Mouse (Mus musculus) hindbrain, embryonic 14.5 days (tissue): Measurements from ENCODE around the gene Guca2a. TPM values are rescaled to one million over a fixed set of nuclear protein-coding genes. Genes with fewer than 3 reads are reported as not detected.
A peak's percentile ranks its signal among the peaks of the same experiment; 100 is the strongest.
"Not testable (repeated sequence)": the region's sequence is repeated elsewhere in the genome, so short reads cannot be mapped to it uniquely, and the experiment has no call there.

Experiments
- ATAC-seq: fragments of 200-750 bp; cut with Nextera tagmentation; 2 replicates; pipeline ENCODE4 v1.8.0; 2017; ENCODE audit warnings: moderate number of reproducible peaks, mild to moderate bottlenecking, moderate TSS enrichment, moderate library complexity; ENCODE audit not compliant: low FRiP score
- DNase-seq: peaks from one replicate; pipeline ENCODE4 v3.0.0-alpha.2; 2015; ENCODE audit warnings: low spot score
- H3K27ac ChIP-seq: fragments of 300-500 bp; sonication (generic); 2 replicates; pipeline ENCODE4 v1.5.1; 2014; ENCODE audit warnings: mild to moderate bottlenecking, moderate library complexity
- H3K27me3 ChIP-seq: fragments of 300-500 bp; sonication (generic); 2 replicates; pipeline ENCODE4 v1.6.1; 2014; ENCODE audit warnings: mild to moderate bottlenecking, low read length, mixed read lengths; ENCODE audit not compliant: control insufficient read depth, insufficient read depth
- H3K36me3 ChIP-seq: fragments of 300-500 bp; sonication (generic); replicated peaks from 2 replicates; pipeline ENCODE4 v1.6.1; 2014; ENCODE audit not compliant: control insufficient read depth, insufficient read depth
- H3K4me1 ChIP-seq: fragments of 300-500 bp; sonication (generic); replicated peaks from 2 replicates; pipeline ENCODE4 v1.6.1; 2014; ENCODE audit warnings: antibody characterized with exemption, low read length, mixed read lengths; ENCODE audit not compliant: control insufficient read depth, insufficient read depth
- H3K4me2 ChIP-seq: fragments of 300-500 bp; sonication (generic); replicated peaks from 2 replicates; pipeline ENCODE4 v1.6.1; 2014; ENCODE audit warnings: mild to moderate bottlenecking, moderate library complexity
- H3K4me3 ChIP-seq: fragments of 300-500 bp; sonication (generic); replicated peaks from 2 replicates; pipeline ENCODE4 v1.5.1; 2014; ENCODE audit warnings: mild to moderate bottlenecking, low read length
- H3K9ac ChIP-seq: fragments of 300-500 bp; sonication (generic); 2 replicates; pipeline ENCODE4 v1.6.1; 2014
- H3K9me3 ChIP-seq: fragments of 300-500 bp; sonication (generic); 2 replicates; pipeline ENCODE4 v1.6.1; 2016; ENCODE audit warnings: low read length; ENCODE audit not compliant: control insufficient read depth
- WGBS: fragments of 180-500 bp; shearing (Covaris S2); extraction: QIAGEN DNeasy Blood & Tissue Kit; methylation state at CpG from one replicate; pipeline ENCODE4 v1.1.7; 2014; 5-methylcytosine and 5-hydroxymethylcytosine counted together
- polyA plus RNA-seq: library from polyadenylated mRNA; unstranded; fragments of >200 nt; fragmentation: Nextera tagmentation; extraction: Ambion mirVana; gene quantifications from 2 replicates; pipeline ENCODE4 v1.2.1, GENCODE M21; 2014

Gene Guca2a
- polyA plus RNA-seq, 1 experiment from 2014 or later: not detected

DNA sequence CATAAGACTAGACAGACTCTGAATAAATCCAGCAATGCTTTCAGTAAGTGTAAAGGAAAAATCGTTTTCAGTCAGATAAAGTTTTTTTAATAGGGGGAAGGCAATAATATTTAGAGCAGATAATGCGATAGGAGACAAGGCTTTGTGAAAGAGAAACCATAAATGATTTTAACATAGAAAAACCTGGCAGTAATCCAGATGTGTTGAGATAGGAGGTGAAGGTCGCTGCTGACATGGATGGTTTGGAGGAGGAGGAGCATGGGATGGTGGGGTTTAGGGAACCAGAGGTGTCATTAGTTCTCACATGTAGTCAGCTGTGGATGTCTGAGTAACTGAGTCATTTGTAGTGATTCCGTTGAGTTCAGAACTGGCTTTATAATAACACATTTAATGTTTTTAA is 22.8 kb upstream of the Guca2a start:
- H3K4me3 ChIP-seq: no peak overlapping the region
- H3K9ac ChIP-seq: no peak overlapping the region
- DNase-seq: no peak
- no peak overlapping the region for H3K27ac ChIP-seq
- H3K9me3 ChIP-seq: no peaks in the 10 kb centered on the region
- peaks cover 8% of the 10 kb centered on the region for H3K36me3 ChIP-seq
- no peaks in the 10 kb centered on the region for H3K27me3 ChIP-seq
- ATAC-seq: no peak
- H3K4me2 ChIP-seq: no peak overlapping the region
- H3K4me1 ChIP-seq: no peaks in the 10 kb centered on the region
- 83% methylated on average over 4 of the region's 4 CpGs for WGBS

DNA sequence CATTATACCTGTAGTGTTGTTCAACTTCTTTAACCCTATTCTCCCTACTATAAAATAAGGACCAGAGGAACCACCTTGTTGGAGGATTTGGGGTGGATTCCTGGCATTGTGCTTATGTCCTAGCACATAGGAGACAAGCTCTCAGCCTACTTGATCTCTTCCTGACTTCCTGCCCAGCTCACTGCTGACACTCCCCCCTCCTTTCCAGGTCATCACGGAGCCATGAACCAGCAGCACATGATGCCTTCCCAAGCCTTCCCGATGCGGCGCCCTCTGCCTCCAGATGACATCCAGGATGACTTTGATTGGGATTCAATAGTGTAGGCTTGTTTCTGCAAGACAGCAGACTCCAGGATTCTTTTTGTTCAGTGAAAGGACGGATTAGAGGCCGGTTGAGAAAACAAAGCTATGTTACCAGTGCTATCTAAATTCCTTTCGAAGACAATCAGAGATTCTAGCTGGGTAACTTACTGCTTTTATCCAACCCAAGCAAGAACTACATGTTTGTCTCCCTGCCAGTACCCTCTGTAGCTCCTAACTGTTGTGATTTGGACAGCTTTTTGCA is 11.3 kb upstream of the Guca2a start:
- Histone ChIP-seq H3K27ac (no peak overlapping the region), H3K9me3 (no peaks in the 10 kb centered on the region), H3K4me1 (no peaks in the 10 kb centered on the region), H3K36me3 (peaks cover 56% of the 10 kb centered on the region), H3K4me3 (no peak overlapping the region), H3K27me3 (no peaks in the 10 kb centered on the region), H3K9ac (no peak overlapping the region), H3K4me2 (no peak overlapping the region)
- DNase-seq (no peak), ATAC-seq (no peak)
- 43% methylated on average over 7 of the region's 7 CpGs for WGBS

DNA sequence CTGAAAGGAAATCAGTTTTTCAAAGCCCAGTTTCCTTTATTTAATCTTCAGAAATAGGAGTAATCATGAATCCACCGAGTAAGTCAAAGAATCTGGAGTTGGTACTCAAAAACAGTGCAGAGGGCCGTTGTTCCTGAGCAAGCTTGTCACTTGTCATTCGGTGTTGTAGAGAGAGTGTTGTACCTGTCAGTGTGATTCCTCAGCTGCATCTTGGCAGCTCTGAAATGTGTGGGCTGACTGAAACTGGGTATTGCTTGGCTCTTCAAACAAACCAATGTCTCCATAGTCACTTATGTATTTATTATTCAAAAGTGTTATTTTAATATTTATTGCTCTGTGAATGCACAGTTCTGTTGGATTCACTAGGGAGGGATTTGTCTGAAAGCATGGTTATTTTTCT is 10.6 kb upstream of the Guca2a start:
- H3K27ac ChIP-seq: no peak overlapping the region
- peaks cover 49% of the 10 kb centered on the region for H3K36me3 ChIP-seq
- WGBS: 79% methylated on average over 3 of the region's 3 CpGs
- DNase-seq (no peak), ATAC-seq (no peak)
- H3K9me3 ChIP-seq: no peaks in the 10 kb centered on the region
- H3K9ac ChIP-seq: no peak overlapping the region
- no peak overlapping the region for H3K4me3 ChIP-seq
- no peak overlapping the region for H3K4me2 ChIP-seq
- H3K4me1 ChIP-seq: no peaks in the 10 kb centered on the region
- no peaks in the 10 kb centered on the region for H3K27me3 ChIP-seq

DNA sequence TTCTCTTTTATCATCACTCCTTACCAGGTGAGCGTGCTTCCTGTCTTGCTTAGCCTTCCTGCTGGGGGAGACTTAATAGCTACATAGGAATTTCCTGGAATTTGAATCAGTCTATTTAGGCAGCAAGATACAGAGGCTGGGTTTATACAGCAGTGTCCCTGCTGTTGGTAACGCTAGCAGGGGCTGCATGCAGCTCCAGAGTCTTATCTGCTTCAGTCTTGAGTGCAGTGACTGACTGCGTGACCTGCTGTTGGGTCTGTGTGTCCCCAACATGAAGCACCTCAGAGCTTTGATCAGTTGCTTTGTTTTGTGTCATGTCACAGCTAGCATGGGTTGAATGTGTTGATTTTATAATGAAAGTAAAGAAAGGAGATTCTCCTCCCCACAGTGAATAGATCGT is 10.2 kb upstream of the Guca2a start:
- ATAC-seq: no peak
- DNase-seq: no peak
- Histone ChIP-seq H3K9ac (no peak overlapping the region), H3K4me3 (no peak overlapping the region), H3K27me3 (no peaks in the 10 kb centered on the region), H3K9me3 (no peaks in the 10 kb centered on the region), H3K4me1 (no peaks in the 10 kb centered on the region), H3K4me2 (no peak overlapping the region), H3K27ac (0 out of 2 replicates have a peak overlapping the region, but pooled peaks have one; percentile 20), H3K36me3 (peaks cover 44% of the 10 kb centered on the region)
- 74% methylated on average over 4 of the region's 4 CpGs for WGBS

DNA sequence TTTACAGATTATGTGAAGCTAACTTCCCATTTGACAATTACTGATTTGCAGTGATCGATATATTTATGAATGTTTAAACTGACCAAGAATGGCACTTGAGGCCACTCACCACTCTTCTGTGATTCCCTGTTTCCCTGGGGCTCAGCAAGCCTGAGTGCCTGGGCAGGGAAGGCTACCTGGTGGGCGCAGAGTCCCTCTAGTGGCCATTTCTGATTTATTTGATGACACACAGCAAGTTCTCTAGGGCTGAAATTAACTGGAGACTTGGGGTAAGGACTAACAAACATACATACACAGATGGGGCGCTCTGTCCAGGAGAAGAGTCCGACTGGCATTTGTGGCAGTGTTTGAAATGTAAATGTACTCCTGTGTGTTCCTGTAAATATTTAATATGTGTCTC is 9.1 kb upstream of the Guca2a start:
- H3K9ac ChIP-seq, H3K27me3 ChIP-seq, H3K27ac ChIP-seq, H3K4me1 ChIP-seq, ATAC-seq, H3K4me2 ChIP-seq, H3K4me3 ChIP-seq, H3K9me3 ChIP-seq, DNase-seq: not testable (repeated sequence)
- peaks cover 34% of the 10 kb centered on the region for H3K36me3 ChIP-seq
- WGBS: 75% methylated on average over 4 of the region's 4 CpGs

DNA sequence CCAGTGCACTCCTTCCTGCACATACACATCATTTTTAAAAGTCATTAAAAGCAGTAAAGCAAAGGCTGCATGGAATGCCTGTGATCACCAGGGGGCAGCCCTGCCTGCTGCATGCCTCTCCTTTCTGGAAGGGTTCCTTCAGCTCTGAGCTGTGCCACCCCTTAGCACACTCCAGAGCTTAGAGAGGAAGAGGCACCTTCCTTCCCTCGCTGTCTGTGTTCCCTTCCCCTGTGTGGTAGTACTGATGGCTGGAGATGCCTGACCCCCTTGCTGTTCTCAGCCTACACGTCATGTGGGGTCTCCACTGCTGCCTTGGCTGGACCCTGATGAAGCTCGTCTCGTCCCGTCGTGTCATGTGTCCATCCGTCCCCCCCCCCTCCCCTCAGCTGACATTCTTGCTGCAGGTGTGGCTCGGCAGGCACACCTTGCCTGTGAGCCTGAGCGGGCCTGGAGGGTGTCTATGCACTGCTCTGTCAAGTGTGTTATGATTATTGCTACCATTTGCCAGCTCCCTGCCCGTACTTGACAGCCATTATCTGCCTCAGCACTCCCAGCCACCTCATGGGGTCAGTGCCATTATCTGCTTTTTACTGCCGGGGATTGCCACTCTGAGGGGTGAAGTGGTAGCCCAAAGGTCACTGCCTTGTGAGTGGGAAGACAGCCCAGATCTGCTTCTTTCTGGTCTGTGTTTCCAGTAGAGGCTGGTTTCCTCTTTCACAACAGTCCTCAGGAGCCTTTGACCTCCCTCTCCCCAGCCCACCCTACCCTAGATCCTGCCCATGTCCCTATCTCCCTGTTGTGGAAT is 6.2 kb upstream of the Guca2a start:
- 0 out of 2 replicates have a peak overlapping the region, but pooled peaks have one; percentile 29 for H3K27ac ChIP-seq
- DNase-seq (peak; percentile 53), ATAC-seq (peak; percentile 45)
- 81% methylated on average over 11 of the region's 11 CpGs for WGBS
- H3K9ac ChIP-seq: no peak overlapping the region
- H3K9me3 ChIP-seq: no peaks in the 10 kb centered on the region
- H3K4me1 ChIP-seq: peaks cover 21% of the 10 kb centered on the region
- no peak overlapping the region for H3K4me2 ChIP-seq
- H3K36me3 ChIP-seq: peaks cover 16% of the 10 kb centered on the region
- no peaks in the 10 kb centered on the region for H3K27me3 ChIP-seq
- H3K4me3 ChIP-seq: no peak overlapping the region

DNA sequence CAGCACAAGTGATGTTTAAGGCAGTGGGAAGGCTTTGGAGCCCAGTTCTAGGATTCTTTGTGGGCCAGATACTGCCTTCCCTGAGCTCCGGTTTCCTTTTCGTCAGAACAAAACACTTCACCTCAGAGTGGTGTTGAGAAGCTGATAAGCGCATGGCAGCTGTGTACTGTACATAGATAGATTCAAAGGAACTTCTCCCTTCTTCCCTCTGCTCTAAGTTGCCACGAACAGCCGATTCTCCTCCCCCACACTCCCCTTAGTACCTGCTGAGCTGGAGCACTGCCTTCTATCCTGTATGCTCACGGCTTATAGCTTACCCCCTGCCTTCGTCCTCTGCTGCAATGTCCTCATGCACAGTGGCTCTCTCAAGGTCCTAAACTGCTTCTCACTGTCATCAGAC is 4.8 kb upstream of the Guca2a start:
- Histone ChIP-seq H3K9ac (no peak overlapping the region), H3K4me3 (no peak overlapping the region), H3K27me3 (no peaks in the 10 kb centered on the region), H3K9me3 (no peaks in the 10 kb centered on the region), H3K4me1 (peaks cover 21% of the 10 kb centered on the region), H3K27ac (no peak overlapping the region), H3K36me3 (peaks cover 13% of the 10 kb centered on the region), H3K4me2 (no peak overlapping the region)
- WGBS: 63% methylated on average over 7 of the region's 7 CpGs
- DNase-seq (no peak), ATAC-seq (no peak)

DNA sequence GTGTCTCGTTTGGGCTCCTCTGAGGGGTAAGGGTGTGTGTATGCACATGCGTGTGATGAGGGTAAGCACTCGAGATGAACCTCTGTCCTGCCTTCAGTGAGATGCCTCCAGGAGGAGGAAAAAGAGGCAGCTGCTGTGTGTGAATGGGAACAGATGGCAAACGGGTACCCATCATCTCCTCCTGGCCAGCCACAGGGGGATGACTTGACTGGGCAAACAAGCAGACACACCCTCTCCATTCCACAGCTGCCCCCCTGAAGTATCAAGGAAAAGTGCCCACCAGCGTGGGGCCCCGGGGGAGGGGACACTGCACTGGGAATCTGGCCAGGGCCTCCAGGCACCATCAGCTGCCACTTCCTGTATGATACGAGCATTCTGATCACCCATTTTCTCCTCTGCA is 4.2 kb upstream of the Guca2a start:
- WGBS: 22% methylated on average over 7 of the region's 7 CpGs
- no peaks in the 10 kb centered on the region for H3K9me3 ChIP-seq
- H3K27me3 ChIP-seq: no peaks in the 10 kb centered on the region
- H3K36me3 ChIP-seq: peaks cover 13% of the 10 kb centered on the region
- peaks cover 21% of the 10 kb centered on the region for H3K4me1 ChIP-seq
- ATAC-seq (peak; percentile 36; the same call in 1 of the 2 replicates), DNase-seq (peak; percentile 26)
- H3K4me3 ChIP-seq: no peak overlapping the region
- no peak overlapping the region for H3K4me2 ChIP-seq
- H3K27ac ChIP-seq: no peak overlapping the region; the same call in 1 of the 2 replicates
- H3K9ac ChIP-seq: no peak overlapping the region

DNA sequence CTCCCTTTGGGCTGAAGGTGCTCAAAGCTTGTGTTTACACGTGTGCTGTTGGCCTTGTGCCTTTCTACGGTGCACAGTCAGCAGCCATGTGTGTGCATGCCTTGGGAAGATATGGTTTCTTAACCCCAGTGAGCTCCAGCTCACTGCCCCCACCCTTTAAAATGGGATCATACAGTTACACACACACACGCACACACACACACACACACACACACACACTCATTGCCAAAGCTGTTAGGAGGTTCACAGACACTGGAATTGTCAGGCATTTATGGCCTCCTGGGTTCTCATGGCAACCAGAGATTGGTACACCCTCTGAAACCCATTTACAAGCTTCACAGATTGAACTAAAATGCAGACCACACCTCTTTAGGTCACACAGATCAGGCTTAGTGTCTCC is 3.6 kb upstream of the Guca2a start:
- DNase-seq: no peak
- Histone ChIP-seq H3K27ac (no peak overlapping the region; the same call in 1 of the 2 replicates), H3K27me3 (no peaks in the 10 kb centered on the region), H3K36me3 (peaks cover 12% of the 10 kb centered on the region), H3K4me1 (peaks cover 21% of the 10 kb centered on the region), H3K9me3 (no peaks in the 10 kb centered on the region), H3K4me3 (no peak overlapping the region), H3K4me2 (no peak overlapping the region), H3K9ac (no peak overlapping the region)
- WGBS: 80% methylated on average over 3 of the region's 3 CpGs
- ATAC-seq: no peak
